Mouse (Mus musculus): Measurements from ENCODE around the gene Cdc42bpa.

Cdc42bpa gene

DNA sequence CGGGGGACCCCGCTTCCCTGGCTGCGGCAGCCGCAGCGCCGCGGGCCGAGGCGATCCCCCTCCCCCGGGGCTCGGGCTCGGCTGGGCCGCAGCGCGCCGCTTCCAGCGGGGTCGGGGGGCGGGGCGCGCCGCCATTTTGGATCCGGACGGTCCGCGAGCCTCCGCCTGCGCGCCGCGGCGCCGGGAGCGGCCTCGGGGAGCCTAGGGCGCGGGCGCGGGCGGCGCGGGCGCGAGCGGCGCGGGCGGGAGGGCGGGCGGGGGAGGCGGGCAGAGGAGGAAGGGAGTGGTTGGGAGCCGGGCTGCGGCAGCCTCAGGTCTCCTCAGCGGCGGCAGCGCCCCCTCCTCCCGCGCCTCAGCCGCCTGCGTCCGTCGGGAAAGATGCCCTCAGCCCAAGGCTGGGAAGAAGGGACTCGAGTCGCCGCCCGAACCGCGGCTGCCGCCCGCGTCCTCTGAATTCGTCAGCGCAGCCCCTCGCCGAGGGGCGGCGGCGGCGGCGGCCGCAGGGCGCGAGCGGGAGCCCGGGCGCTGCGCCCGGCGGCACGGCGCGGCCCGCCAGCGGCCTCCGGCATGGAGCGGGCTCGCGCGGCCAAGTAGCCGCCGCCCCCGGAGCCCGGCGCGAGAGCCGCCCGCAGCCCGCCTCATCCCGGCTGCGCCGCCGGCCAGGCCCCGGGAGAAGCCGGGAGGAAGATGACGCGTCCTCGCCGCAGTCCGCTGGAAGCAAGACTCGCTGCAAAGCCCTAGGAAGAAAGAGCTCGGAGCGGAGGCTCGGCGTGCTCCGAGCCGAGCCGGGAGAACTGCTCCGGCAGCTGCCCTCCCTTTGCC is at the start of gene Cdc42bpa:
Cdc42bpa (plus strand) TSS at position 752 of the 822 bp plus-strand sequence.
- peak; percentile 44 to 63 for DNase-seq (ENCODE audit: low spot score in 2 of 2)

DNA sequence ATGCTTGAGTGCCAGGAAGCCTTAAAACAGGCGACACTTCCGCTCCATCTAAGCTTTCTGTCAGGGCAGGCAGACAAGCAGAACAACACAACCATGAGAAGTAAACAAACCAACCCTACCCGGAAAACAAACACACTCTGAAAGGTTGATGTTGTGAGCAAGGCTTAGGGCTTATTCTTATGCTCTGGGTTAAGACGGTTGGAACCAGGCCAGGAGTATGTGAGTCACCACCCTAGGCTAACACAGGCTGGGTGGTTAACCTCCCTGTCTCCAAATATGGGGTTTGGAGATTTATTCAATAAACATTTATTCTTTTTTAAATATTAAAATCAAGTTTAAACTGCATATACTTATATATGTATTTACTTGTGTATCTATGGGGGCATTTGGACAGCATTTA is 46.8 kb upstream of the Cdc42bpa start:
- no peak for DNase-seq (ENCODE audit: low spot score in 2 of 2)

DNA sequence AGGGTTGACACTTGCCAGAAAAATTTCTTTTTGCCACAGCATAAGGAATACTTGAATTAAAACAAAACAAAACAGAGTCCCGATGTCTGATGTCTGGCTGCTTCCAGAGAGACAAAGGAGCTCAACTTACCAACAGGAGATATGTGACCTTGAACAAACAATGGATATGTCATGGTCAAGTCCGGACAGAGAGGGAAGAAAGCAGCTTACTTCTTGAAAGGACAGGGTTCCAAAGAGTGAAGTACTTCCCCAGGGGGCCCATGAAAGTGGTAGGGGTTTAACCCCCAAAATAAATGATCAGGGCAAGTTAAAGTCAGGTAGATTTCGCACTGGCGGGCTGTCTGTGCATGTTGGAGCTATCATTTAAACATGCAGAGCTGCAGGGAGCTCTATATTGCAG is 43.2 kb upstream of the Cdc42bpa start:
- no peak for DNase-seq (ENCODE audit: low spot score in 2 of 2)

DNA sequence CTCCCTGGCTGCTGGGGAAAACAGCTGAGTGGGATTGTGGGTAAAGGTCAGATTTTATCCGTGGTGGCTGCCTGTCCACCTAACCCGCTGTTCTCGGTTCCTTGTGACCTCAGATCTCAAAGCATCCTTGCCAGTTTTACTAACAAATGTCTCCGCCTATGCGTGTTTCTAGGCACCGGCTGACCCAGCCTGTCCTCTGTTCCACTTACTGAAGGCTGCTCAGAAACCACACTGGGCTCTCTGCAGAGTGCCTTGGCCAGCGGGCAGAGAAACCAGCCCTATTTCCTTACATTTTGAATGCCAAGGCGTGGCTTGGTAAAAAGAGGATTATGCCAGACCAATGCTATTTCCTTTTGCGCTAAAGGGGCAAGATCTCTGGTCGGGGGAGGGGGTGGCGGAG is 42.8 kb upstream of the Cdc42bpa start:
- no peak for DNase-seq (ENCODE audit: low spot score in 2 of 2)

DNA sequence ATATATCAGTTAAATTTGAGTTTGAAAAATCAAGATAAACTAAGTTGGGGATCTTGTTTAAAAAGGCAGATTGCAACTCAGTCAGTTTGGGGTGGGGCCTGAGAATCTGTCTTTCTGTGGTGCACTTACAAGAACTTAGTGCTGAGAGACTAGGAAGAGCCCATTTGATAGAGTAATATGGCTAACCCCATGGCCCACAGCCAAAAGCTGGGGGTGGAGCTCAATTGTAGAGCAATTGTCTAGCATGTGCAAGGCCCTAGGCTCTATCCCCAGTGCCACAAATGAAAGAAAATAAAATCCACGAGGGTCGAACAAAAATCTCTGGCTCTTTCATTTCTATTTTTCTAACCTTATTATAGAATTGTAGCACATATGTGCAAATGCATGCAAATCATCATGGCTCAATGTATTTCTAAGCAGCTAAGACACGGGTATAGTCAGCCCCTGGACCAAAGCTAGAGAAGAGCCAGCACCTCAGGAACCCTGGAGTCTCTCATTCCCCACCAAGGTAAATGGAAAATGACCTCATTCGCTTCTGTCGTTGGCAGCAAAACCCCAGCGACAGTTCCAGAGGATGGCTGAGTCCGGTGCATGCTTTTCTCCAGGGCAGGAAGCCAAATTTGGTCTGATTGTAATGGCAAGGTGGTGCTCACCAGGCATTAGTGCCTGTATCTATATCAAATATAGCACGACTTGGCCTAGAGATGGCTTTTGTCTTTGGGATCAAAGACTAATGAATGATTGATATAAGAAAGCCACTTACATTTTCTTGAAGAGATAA is 40.4 kb upstream of the Cdc42bpa start:
- DNase-seq (ENCODE audit: low spot score in 2 of 2), result no peak

DNA sequence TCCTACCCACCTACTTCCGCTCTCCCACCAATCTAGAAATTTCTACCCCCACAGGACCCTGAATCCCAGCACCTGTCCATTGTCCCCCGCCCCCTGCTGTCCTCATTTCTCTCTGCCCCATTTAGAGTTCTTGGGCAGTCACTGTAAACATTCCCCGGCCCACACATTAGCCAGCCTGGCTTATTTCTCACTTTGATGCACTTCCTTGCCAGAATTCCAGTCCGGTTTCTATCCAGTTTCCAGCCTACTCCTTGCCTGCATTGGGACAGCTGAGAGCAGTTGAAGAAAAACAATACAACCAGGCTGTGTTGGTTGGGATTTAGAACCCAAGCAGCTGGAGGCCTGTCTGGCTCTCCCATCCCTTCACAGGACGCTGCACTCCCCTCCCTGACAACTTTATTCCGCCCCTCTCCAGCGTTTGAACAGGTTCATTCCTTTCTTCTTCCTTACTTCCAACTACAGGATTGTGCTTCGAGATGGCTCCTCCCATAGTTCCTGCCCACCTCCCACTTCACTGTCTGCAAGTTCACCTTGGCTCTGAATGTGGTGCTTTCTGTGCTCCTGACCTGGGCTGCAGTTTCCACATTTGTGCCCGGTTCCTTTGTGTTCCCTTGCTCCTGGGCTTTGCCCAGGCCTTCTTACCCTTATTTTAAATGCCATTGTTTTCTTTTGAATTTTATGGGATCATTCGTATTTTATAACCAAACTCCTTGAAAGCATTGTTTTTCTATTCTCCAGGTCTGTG is 36.4 kb upstream of the Cdc42bpa start:
- DNase-seq (ENCODE audit: low spot score in 2 of 2), result no peak

DNA sequence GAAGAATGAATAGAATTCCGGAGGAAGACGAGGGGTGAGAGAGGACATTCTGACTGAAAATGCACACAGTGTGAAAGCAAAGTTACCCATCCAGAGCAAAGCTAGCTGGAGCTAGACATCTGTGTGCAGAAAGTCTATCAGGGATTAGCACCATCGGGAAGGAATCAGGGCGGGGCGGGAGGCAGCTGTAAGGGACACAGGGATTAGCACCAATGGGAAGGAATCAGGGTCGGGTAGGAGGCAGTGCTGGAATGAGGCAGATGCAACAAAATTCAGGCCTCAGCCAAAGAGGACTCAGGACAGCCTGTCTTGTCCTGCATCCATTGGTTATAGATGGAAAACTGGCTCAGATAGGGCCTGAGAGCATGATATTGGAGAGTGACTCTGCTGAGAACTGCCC is 34.0 kb upstream of the Cdc42bpa start:
- DNase-seq (ENCODE audit: low spot score in 2 of 2), result no peak

DNA sequence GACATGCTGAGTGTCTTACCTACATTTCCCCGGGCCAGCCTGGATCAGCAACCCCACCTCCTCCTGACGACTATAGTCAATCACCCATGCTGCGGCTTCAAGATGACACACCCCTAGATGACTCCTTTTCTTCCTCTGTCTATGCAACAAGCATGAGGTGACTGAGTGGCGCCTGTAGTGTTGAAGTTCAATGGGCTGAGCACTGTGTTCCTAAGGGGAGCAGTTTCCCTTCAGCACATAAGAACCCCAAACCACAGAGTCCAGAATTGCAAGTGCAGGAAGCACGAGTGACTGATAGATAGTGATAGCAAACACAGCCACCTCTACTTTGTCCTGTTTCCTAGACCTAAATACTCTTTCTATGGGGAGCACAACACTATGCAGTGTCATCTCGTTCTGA is 33.2 kb upstream of the Cdc42bpa start:
- no peak for DNase-seq (ENCODE audit: low spot score in 2 of 2)

DNA sequence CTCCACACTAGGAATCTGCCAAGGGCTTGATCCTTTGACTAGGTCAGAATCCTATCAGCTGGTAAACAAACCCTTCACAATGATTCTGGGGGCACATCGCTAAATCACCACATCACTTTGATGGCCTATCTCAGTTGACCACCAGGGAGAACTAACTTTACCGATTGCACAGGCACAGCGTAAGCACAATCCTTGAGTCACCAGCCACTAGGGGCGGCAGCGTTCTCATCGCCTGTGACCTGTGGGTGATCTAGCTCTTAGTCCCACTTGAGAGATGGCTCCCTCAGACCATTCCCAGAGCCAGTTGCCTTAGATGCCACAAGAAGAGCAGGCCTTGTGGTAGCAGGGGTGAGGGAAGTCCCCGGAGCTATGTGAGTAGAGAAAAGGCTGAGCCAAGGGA is 31.4 kb upstream of the Cdc42bpa start:
- DNase-seq (ENCODE audit: low spot score in 2 of 2), result no peak

DNA sequence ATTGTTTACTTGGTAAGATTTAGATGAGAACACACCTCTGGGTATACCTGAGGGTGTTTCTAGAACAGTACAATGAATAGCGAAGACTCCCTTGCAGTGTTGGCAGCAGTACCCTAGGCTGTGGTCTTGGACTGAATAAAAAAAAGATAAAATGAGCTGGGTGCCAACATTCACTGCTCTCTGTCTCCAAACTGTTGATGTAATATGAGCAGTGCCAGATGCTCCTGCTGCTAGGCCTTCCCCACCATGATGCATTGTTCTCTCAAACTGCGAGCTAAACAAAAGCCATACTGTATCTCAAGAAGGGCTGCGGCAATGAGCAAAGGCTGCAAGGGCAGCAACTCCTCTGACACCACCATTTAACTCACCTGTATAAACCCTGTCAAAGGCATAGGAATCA is 29.0 kb upstream of the Cdc42bpa start:
- DNase-seq (ENCODE audit: low spot score in 2 of 2), result no peak

DNA sequence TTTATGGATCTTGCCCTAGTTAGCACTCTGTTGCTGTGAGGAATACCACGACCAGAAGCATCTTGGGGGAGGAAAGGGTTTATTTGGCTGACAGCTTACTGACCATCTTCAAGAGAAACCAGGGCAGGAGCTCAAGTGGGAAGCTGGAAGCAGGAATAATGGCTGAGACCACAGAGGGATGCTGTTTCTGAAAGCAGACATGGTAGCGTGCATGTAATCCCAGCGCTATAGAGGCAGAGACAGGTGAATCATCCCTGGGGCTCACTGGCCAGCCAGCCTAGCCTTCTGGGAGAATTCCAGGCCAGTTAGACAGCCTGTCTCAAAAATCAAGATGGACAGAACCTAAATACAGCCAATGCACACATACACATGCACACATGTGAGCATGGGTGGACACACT is 26.2 kb upstream of the Cdc42bpa start:
- DNase-seq (ENCODE audit: low spot score in 2 of 2), result no peak

DNA sequence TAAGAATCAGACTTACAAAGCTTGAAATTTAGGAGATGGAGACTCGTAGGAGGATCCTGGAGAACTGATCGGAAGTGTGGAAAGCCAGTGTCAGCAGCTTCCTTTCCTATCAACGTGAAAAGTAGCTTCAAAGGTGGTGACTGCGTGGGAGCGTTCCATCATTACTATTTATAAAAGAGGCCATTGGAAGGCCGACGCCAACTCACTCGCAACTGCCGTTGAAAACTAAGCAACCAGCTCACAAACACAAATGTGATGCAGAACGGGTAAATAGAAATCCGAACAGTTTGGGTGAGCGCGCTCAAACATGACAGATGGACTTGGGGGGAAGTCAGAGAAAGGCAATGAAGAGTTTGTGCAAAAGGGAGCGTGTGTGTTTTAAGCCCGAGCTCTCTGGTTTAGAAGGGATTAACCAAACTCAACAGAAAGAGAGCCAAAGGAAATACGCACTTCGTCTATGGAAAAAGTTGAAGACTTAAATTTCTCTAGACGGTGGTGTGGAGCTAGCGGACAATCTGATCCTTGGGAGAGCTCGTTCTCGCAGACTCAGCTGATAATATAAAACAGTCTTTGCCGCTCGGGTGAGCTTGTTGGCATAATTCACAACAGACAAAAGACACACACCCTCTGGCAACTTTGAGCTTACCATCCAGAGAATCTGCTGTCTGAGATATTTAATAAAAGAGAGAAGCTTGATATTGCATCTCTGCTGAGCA is 20.0 kb upstream of the Cdc42bpa start:
- DNase-seq (ENCODE audit: low spot score in 2 of 2), result no peak

DNA sequence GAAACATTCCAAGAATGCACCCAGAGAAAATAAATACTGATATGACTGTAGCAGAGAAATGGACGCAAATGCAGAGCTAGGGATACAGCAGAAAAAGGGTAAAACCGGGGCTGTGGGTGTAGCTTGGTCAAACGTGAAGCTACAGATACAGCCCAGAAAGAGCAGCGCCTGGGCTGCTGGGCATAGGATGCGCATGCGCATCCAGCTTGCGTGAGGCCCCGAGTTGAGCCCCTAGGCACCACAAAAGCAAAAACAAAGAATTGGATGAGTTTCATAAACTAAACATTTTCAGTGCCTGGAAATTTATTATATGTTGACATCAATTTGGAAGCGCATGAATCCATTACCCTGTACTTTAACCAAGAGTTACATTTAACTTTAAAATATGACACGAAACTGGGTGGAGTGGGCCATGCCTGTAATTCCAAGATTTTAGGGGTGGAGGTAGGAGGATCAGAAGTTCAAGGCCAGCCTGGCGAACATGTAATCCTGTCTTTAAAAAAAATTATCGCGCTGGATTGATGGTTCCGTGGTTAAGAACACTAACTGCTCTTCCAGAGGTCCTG is 19.4 kb upstream of the Cdc42bpa start:
- DNase-seq (ENCODE audit: low spot score in 2 of 2), result no peak

DNA sequence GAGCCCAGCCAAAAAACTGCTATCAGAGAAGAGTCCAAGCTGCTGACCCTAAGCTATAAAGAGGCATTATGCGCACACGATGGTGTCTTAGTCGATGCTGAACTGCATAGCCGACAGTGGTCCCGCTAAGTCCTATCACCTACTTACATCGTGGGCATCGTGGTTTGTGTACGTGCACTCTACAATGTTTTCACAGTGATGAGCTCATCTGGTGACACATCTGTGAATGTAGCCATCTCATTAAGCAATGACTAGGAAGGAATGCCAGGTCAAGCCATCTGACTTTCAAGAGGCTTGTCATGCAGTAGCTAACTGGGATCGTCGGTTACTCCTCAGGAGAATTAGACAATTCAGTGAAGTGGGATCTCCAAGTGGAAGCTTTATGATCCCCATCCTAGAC is 15.3 kb upstream of the Cdc42bpa start:
- no peak for DNase-seq (ENCODE audit: low spot score in 2 of 2)

DNA sequence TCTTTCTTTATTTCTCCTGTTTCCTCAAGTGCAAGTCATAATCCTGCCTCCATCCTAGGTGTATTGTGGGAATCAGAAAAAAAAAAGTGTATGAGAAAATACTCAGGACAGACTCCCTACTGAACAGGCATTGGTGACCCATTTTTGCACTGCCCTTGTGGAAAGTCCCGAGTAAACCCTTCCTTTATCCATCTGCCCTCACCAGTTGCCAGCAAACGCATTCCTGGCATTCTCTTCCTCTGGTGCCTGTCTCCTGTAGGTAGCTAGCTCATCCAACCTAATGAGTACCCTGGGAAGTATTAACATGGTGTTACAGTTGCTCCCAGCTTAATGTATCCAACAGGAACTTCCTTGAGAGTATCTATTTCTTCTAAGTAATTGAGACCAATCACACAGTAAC is 13.7 kb upstream of the Cdc42bpa start:
- DNase-seq (ENCODE audit: low spot score in 2 of 2), result no peak

DNA sequence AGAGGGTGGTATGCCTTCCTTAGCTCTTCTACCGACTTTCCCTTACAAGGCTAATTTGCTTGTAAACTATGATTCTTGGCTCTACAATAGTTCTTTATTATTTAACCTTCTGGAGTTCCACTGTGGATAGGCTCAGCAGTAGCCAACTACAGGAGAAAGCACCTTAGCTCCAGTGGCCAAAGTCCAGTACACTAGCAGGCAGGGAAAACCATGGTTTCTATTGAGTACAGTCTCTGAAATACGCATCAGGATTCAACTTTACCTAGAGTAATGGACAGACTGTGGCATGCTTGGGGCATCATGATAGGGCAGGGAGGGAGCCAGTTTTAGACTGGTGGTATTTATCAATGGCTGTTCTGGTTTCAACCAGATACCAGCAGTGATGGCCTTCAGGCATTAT is 12.6 kb upstream of the Cdc42bpa start:
- no peak for DNase-seq (ENCODE audit: low spot score in 2 of 2)

DNA sequence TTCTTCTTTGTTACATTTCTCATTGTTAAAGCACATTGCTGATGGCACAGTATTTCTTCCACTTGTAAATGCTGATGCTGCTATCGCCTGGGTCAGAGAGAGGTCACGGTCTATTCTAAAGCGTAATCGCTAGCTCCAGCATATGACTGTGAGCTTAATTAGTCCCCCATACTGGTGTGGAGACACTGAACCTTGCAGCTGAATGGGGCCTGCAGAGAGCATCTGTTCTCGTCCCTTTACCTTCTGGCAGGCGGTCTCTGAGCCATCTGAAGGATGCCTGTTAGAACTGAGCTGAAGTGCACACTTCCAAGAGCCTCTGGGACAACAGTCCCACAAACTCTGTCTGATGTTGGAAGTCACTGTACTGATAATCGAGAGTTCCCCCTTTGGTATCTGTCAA is 8.7 kb upstream of the Cdc42bpa start:
- DNase-seq (ENCODE audit: low spot score in 2 of 2), result no peak

DNA sequence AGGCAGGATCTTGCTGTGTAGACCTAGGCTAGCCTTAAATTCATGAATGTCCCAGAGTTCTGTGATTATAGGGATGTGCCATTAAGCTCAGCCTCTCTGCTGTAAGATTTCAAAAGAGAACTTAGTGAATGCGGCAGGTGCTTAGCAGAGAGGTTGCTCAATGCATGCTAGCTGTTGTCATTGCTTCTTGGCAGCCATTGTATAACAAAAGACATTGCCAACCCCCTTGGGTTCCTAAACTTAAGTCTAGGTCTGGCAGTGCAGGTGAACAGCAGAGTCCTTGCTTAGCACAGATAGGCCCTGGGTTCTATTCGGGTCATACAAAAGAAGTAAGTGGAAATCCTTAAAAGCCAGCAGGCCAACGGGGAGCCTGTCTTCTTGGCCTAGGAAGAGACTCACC is 7.0 kb upstream of the Cdc42bpa start:
- DNase-seq (ENCODE audit: low spot score in 2 of 2), result no peak

DNA sequence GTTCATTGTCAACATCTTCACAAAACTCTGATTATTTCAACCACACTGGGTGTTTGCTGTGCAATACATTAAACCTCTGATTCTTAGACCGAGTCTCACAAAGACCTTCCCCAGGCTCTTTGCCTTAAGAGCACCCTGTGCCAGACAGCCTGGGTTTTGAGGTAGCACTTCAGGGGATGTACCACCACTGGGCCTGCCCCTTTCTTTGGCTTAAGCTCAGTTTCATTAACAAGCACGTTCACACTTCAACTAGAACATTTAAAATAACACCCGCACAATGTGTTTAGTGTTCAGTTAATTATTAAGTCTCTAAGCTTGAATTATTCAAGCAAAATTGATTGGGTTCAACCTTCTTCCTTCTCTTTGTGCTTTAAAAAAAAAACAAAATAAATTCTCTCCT is 2.8 kb upstream of the Cdc42bpa start:
- DNase-seq (ENCODE audit: low spot score in 2 of 2), result no peak

DNA sequence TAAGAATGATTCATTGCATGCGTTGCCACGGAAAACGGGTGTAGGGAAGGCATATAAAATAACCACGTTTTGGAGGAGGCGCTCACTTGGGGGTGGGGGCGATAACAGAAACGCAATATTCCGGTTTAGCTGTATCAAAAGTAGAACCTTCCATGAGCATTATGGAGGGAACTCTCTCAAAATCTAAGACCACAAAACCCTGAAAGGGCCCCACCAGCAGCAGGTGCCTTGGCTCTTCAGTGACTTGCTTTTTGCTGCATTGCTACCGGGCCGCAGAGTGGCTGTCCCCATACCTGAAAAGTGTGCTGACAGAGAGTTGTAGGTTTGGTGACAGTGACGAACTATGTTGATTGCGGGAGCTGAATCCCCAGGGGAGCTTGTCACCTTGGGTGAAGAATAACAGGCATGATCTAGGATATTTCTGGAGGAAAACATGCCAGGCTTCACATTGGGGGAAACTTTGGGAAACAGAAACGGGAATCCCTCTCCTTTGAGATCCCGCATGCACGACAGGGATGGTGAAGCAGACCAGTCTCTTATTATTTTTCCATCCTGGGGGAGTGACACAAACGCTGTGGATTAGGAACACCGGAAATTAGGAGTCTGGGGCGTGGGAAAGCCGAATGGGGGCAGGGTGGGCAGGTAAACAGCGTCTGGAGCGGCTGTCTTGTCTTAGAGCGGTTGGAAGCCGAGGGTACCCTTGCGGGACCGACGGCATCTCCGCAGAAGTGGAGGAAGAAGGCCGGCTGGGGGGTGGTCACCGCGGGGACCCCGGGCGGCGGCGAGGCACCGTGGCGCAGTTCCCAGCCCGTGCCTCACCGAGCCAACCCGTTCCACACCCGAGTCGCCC is 1.2 kb upstream of the Cdc42bpa start:
- DNase-seq (ENCODE audit: low spot score in 2 of 2), result peak in 1 of 2 experiments; percentile 9

DNA sequence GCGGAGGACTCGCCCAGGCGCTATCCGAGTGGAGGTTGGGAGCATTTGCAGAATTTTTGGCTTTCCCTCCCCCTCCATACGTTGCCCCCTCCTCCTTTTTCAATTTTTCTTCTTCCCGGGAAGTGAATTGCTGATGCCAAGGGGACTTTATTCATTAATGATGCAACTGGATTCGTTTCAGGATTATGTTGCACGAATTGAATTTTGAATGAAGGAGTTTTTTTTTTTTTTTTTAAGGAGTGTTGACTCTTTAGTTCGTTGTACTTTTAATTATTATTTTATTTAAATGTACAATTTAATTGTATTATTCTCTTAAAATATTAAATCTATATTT is 238 bp downstream of the Cdc42bpa start:
- no peak for DNase-seq (ENCODE audit: low spot score in 2 of 2)
